Mouse (Mus musculus) heart, postnatal 36 days (tissue): ENCODE data around the gene Kdm7a. TPM values are rescaled to one million over a fixed set of nuclear protein-coding genes. Genes with fewer than 3 reads are reported as not detected.

Experiments used
- DNase-seq, 2 experiments: peaks; one replicate each; pipeline ENCODE4 v3.0.0; 2021 to 2022
- intact Hi-C: fragments of 180-260 bp; cut with DNase I; formaldehyde crosslinking; loops from one replicate; pipeline ENCODE4 v1.15.1; 2025
- total RNA-seq, 2 experiments: library from RNA; stranded (reverse); gene quantifications; 2 replicates each; pipeline ENCODE4 v1.2.3; 2021

The Kdm7a gene
- total RNA-seq, 2 experiments from 2014 or later, result 17.9 to 22.4 TPM

DNA sequence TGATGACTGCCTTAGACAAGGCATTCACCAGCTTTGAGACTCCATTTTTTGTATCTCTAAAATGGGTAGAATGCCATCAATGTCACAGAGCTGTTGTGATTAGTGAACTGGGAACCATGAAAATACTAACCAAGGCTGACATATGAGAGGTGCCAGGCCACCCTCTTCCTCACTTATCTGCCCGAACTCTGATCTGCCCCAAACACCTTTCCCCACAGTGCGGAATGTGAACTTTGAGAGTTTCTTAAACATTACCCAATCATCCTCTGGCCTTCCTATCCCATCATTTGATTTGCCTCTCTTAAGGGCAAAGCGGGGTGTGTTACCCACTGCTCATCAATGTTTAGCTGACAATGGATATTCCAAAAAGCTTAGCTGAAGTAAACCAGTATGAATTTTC, 93.9 kb downstream of the Kdm7a start:
- no peak for DNase-seq
- intact Hi-C loops, result no loop called here

DNA sequence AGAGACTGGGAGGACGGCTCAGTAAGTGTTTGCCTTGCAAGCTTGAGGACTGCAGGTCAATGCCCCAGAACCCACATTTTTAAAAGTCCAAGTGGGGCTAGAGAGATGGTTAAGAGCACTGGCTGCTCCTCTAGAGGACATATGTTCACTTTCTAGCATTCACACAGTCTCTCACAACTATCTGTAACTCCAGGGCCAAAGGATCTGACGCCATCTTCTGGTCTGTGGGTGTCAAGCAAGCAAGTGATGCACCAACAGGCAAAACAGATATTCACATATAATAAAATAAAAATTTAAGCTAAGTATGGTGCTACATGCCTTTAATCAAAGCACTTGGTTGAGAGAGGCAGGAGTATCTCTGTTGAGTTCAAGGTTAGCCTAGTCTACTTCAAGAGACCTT, 99.8 kb downstream of the Kdm7a start:
- intact Hi-C loops, result no loop called here

GRCm38 (mm10) chr6:39104631-39105030, 102.0 kb downstream of the Kdm7a start:
- intact Hi-C loops, result no loop called here
- DNase-seq, result no peak

More for the DNA sequence above, 99.8 kb downstream of the Kdm7a start:
- no peak for DNase-seq

Other genes with a start within 250 kb of the Kdm7a start
- 10 to 100 TPM; 10.7 to 11.5 TPM for gene Parp12, start 88.4 kb downstream of the Kdm7a start, total RNA-seq
- gene Slc37a3, start 170.9 kb upstream of the Kdm7a start, total RNA-seq, result 10 to 100 TPM; 21.5 to 22.8 TPM
- under 1 TPM; 0.25 to 0.27 TPM for gene Rab19, start 174.4 kb upstream of the Kdm7a start, total RNA-seq
- gene Mkrn1, start 213.7 kb upstream of the Kdm7a start, total RNA-seq, result 10 to 100 TPM; 60.7 to 80.6 TPM